Mouse (Mus musculus) adrenal gland, postnatal 4 days (tissue): ENCODE results near the gene Rcc1. TPM values are rescaled to one million over a fixed set of nuclear protein-coding genes. Genes with fewer than 3 reads are reported as not detected.
"Not testable (repeated sequence)": the region's sequence is repeated elsewhere in the genome, so short reads cannot be mapped to it uniquely, and the experiment has no call there.

Experiments used
- DNase-seq, 2 experiments: peaks; one replicate each; pipeline ENCODE4 v3.0.0; 2021 to 2022; ENCODE audit warnings: low spot score in 2 of 2, mixed read lengths in 2 of 2
- total RNA-seq, 2 experiments: library from RNA; stranded (reverse); gene quantifications; 2 replicates each; pipeline ENCODE4 v1.2.3; 2021

Rcc1 gene
- total RNA-seq, 2 experiments from 2014 or later = 29.9 to 34.2 TPM

- no peak for DNase-seq
These were observed 61.6 kb downstream of the Rcc1 start for GRCm38 (mm10) chr4:132291624-132292335.

GRCm38 (mm10) chr4:132291056-132291455, 62.3 kb downstream of the Rcc1 start:
- DNase-seq = no peak

GRCm38 (mm10) chr4:132288840-132289239, 64.6 kb downstream of the Rcc1 start:
- not testable (repeated sequence) for DNase-seq

Other genes starting within 250 kb of the Rcc1 start
- gene Oprd1, start 209.1 kb downstream of the Rcc1 start, total RNA-seq = under 1 TPM; 0.50 to 0.59 TPM
- gene Ythdf2, start 141.3 kb downstream of the Rcc1 start, total RNA-seq = 10 to 100 TPM; 61.7 to 63.4 TPM
- 10 to 100 TPM; 19.8 to 26.8 TPM for gene Gmeb1, start 92.0 kb downstream of the Rcc1 start, total RNA-seq
- gene Taf12, start 79.2 kb downstream of the Rcc1 start, total RNA-seq = 10 to 100 TPM; 19.4 to 23.3 TPM
- 1 to 10 TPM; 4.3 to 6.6 TPM for gene Rab42, start 50.2 kb downstream of the Rcc1 start, total RNA-seq
- gene Trnau1ap, start 24.1 kb downstream of the Rcc1 start, total RNA-seq = 10 to 100 TPM; 40.3 to 45.8 TPM
- gene Phactr4, start 68.9 kb upstream of the Rcc1 start, total RNA-seq = 10 to 100 TPM; 48.5 to 59.9 TPM
- gene Med18, start 110.3 kb upstream of the Rcc1 start, total RNA-seq = 10 to 100 TPM; 13.5 to 13.6 TPM
- 10 to 100 TPM; 12.5 to 14.3 TPM for gene Sesn2, start 156.9 kb upstream of the Rcc1 start, total RNA-seq
- 100 to 1,000 TPM; 533 to 549 TPM for gene Atpif1, start 180.1 kb upstream of the Rcc1 start, total RNA-seq
- gene Dnajc8, start 181.9 kb upstream of the Rcc1 start, total RNA-seq = 100 to 1,000 TPM; 110 to 116 TPM
- 1 to 10 TPM; 2.1 to 2.4 TPM for gene Ptafr, start 210.5 kb upstream of the Rcc1 start, total RNA-seq